Mouse (Mus musculus) intestine, embryonic 15.5 days (tissue): ENCODE results near the gene Olfr101. TPM values are rescaled to one million over a fixed set of nuclear protein-coding genes. Genes with fewer than 3 reads are reported as not detected.

ENCODE experiments used
- ATAC-seq: fragments of 200-750 bp; cut with Nextera tagmentation; 2 replicates; pipeline ENCODE4 v1.8.0; 2017; ENCODE audit warnings: moderate TSS enrichment, moderate library complexity
- H3K27ac ChIP-seq: fragments of 300-500 bp; sonication (generic); 2 replicates; pipeline ENCODE4 v1.5.1; 2015; ENCODE audit warnings: mild to moderate bottlenecking, inconsistent platforms
- H3K27me3 ChIP-seq: fragments of 300-500 bp; sonication (generic); replicated peaks from 2 replicates; pipeline ENCODE4 v1.6.1; 2015; ENCODE audit warnings: inconsistent platforms
- H3K36me3 ChIP-seq: fragments of 300-500 bp; sonication (generic); 2 replicates; pipeline ENCODE4 v1.6.1; 2015; ENCODE audit warnings: inconsistent platforms
- H3K4me1 ChIP-seq: fragments of 300-500 bp; sonication (generic); replicated peaks from 2 replicates; pipeline ENCODE4 v1.6.1; 2015; ENCODE audit warnings: inconsistent platforms
- H3K4me2 ChIP-seq: fragments of 300-500 bp; sonication (generic); replicated peaks from 2 replicates; pipeline ENCODE4 v1.6.1; 2015; ENCODE audit warnings: mild to moderate bottlenecking, inconsistent platforms
- H3K4me3 ChIP-seq: fragments of 300-500 bp; sonication (generic); replicated peaks from 2 replicates; pipeline ENCODE4 v1.5.1; 2015; ENCODE audit warnings: inconsistent platforms
- H3K9ac ChIP-seq: fragments of 300-500 bp; sonication (generic); 2 replicates; pipeline ENCODE4 v1.6.1; 2015; ENCODE audit warnings: inconsistent platforms
- H3K9me3 ChIP-seq: fragments of 300-500 bp; sonication (generic); 2 replicates; pipeline ENCODE4 v1.6.1; 2016; ENCODE audit warnings: inconsistent platforms
- WGBS: fragments of 180-500 bp; shearing (Covaris S2); methylation state at CpG from one replicate; pipeline ENCODE4 v1.1.7; 2015; 5-methylcytosine and 5-hydroxymethylcytosine counted together
- polyA plus RNA-seq: library from polyadenylated mRNA; unstranded; fragments of >200 nt; fragmentation: Nextera tagmentation; extraction: Ambion mirVana; gene quantifications from 2 replicates; pipeline ENCODE4 v1.2.1, GENCODE M21; 2015

Olfr101 gene
- polyA plus RNA-seq, 1 experiment from 2014 or later = not detected

DNA sequence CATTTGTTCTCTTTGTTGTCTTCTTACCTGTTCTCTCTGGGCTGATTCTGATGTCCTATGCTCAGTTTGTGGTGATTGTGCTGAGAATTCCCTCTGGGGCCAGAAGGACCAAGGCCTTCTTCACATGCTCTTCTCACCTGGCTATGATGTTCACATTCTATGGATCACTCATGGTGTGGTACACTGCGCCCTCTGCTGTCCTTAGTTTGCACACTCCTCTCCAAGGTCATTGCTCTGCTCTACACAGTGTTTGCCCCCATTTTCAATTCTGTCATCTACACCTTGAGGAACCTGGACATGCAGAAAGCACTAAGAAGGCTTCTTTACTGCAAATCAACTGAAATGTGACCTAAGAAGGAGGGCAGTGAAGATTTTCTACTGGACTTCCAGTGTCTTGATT, 53.6 kb downstream of the Olfr101 start:
- no peak overlapping the region for H3K4me2 ChIP-seq
- no peaks in the 10 kb centered on the region for H3K9me3 ChIP-seq
- H3K4me1 ChIP-seq = no peaks in the 10 kb centered on the region
- no peaks in the 10 kb centered on the region for H3K27me3 ChIP-seq
- H3K4me3 ChIP-seq = no peak overlapping the region
- no peak overlapping the region for H3K27ac ChIP-seq
- no peaks in the 10 kb centered on the region for H3K36me3 ChIP-seq
- WGBS = 6% methylated on average over 1 of the region's 1 CpGs
- ATAC-seq = 0 out of 2 replicates have a peak, but pooled peaks have one; percentile 53
- no peak overlapping the region for H3K9ac ChIP-seq

DNA sequence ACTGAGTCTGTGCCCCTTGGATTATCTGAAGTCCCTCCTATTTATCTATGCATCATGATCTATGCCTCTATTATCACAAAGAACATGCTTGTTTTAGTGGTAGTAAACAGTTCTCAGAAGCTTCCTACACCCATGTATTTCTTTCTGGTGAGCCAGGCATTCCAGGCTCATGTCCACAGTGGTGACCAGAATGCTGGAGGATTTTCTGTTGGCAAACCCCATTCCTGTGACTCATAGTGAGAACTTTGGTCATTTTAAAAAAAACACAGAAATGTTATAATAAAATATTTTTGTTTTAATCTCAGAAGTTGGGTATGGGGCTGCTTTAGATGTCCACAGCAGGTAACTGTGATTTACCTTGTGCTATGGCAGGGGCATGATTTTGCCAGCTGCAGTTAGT, 54.7 kb downstream of the Olfr101 start:
- H3K27ac ChIP-seq = no peak overlapping the region
- ATAC-seq = no peak
- H3K27me3 ChIP-seq = no peaks in the 10 kb centered on the region
- no peaks in the 10 kb centered on the region for H3K9me3 ChIP-seq
- H3K36me3 ChIP-seq = no peaks in the 10 kb centered on the region
- no peaks in the 10 kb centered on the region for H3K4me1 ChIP-seq
- H3K9ac ChIP-seq = no peak overlapping the region
- no peak overlapping the region for H3K4me2 ChIP-seq
- H3K4me3 ChIP-seq = no peak overlapping the region

Other genes with a start within 250 kb of the Olfr101 start
- 0.08 TPM in 1 of 2 replicates, not detected in the other for gene Olfr90, start 215.8 kb downstream of the Olfr101 start, polyA plus RNA-seq
- not detected in 2 replicates for gene Olfr91, start 206.0 kb downstream of the Olfr101 start, polyA plus RNA-seq
- not detected in 2 replicates for gene Olfr92, start 184.2 kb downstream of the Olfr101 start, polyA plus RNA-seq
- not detected in 2 replicates for gene Olfr93, start 142.8 kb downstream of the Olfr101 start, polyA plus RNA-seq
- not detected in 2 replicates for gene Ubd, start 110.4 kb downstream of the Olfr101 start, polyA plus RNA-seq
- gene Olfr94, start 103.3 kb downstream of the Olfr101 start, polyA plus RNA-seq = not detected in 2 replicates
- not detected in 2 replicates for gene Olfr95, start 91.2 kb downstream of the Olfr101 start, polyA plus RNA-seq
- gene Olfr96, start 84.2 kb downstream of the Olfr101 start, polyA plus RNA-seq = not detected in 2 replicates
- not detected in 2 replicates for gene Olfr97, start 67.0 kb downstream of the Olfr101 start, polyA plus RNA-seq
- not detected in 2 replicates for gene Olfr98, start 40.6 kb downstream of the Olfr101 start, polyA plus RNA-seq
- 4.8 and 4.9 TPM in 2 replicates for gene H2-M3, start 34.1 kb downstream of the Olfr101 start, polyA plus RNA-seq
- 0.10 TPM in 1 of 2 replicates, not detected in the other for gene Olfr99, start 20.9 kb downstream of the Olfr101 start, polyA plus RNA-seq
- not detected in 2 replicates for gene Olfr102, start 12.7 kb upstream of the Olfr101 start, polyA plus RNA-seq
- not detected in 2 replicates for gene Olfr103, start 35.4 kb upstream of the Olfr101 start, polyA plus RNA-seq
- not detected in 2 replicates for gene Olfr104-ps, start 55.3 kb upstream of the Olfr101 start, polyA plus RNA-seq
- not detected in 2 replicates for gene Olfr105-ps, start 74.7 kb upstream of the Olfr101 start, polyA plus RNA-seq
- not detected in 2 replicates for gene Olfr106-ps, start 86.1 kb upstream of the Olfr101 start, polyA plus RNA-seq
- gene Olfr107, start 94.9 kb upstream of the Olfr101 start, polyA plus RNA-seq = not detected in 2 replicates
- gene Olfr108, start 141.2 kb upstream of the Olfr101 start, polyA plus RNA-seq = not detected in 2 replicates
- gene Olfr109, start 154.6 kb upstream of the Olfr101 start, polyA plus RNA-seq = not detected in 2 replicates
- not detected in 2 replicates for gene H2-M2, start 179.2 kb upstream of the Olfr101 start, polyA plus RNA-seq
- gene Olfr110, start 188.2 kb upstream of the Olfr101 start, polyA plus RNA-seq = not detected in 2 replicates
- gene Olfr111, start 203.7 kb upstream of the Olfr101 start, polyA plus RNA-seq = 0.09 TPM in 1 of 2 replicates, not detected in the other